Mouse (Mus musculus) stomach, postnatal 0 days (tissue): ENCODE data around the gene Zfp971. TPM values are rescaled to one million over a fixed set of nuclear protein-coding genes. Genes with fewer than 3 reads are reported as not detected.
"Not testable (repeated sequence)": the region's sequence is repeated elsewhere in the genome, so short reads cannot be mapped to it uniquely, and the experiment has no call there.

Experiments used
- ATAC-seq: fragments of 200-750 bp; cut with Nextera tagmentation; 2 replicates; pipeline ENCODE4 v1.8.0; 2017; ENCODE audit not compliant: low FRiP score, low TSS enrichment
- DNase-seq: peaks from one replicate; pipeline ENCODE4 v3.0.0-alpha.2; 2016; ENCODE audit warnings: low spot score
- H3K27ac ChIP-seq: fragments of 300-500 bp; sonication (generic); replicated peaks from 2 replicates; pipeline ENCODE4 v1.5.1; 2014; ENCODE audit warnings: mild to moderate bottlenecking, control low read depth
- H3K27me3 ChIP-seq: fragments of 300-500 bp; sonication (generic); 2 replicates; pipeline ENCODE4 v1.6.1; 2014; ENCODE audit warnings: low read length; ENCODE audit not compliant: control insufficient read depth, insufficient read depth
- H3K36me3 ChIP-seq: fragments of 300-500 bp; sonication (generic); 2 replicates; pipeline ENCODE4 v1.6.1; 2014; ENCODE audit warnings: low read length, mixed read lengths; ENCODE audit not compliant: control insufficient read depth, insufficient read depth
- H3K4me1 ChIP-seq: fragments of 300-500 bp; sonication (generic); replicated peaks from 2 replicates; pipeline ENCODE4 v1.6.1; 2014; ENCODE audit warnings: antibody characterized with exemption; ENCODE audit not compliant: control insufficient read depth, insufficient read depth
- H3K4me2 ChIP-seq: fragments of 300-500 bp; sonication (generic); replicated peaks from 2 replicates; pipeline ENCODE4 v1.6.1; 2014; ENCODE audit warnings: low read depth, mild to moderate bottlenecking, control low read depth, moderate library complexity
- H3K4me3 ChIP-seq: fragments of 300-500 bp; sonication (generic); 2 replicates; pipeline ENCODE4 v1.5.1; 2014; ENCODE audit warnings: low read depth, low read length, control low read depth
- H3K9ac ChIP-seq: fragments of 300-500 bp; sonication (generic); 2 replicates; pipeline ENCODE4 v1.6.1; 2014; ENCODE audit warnings: mild to moderate bottlenecking, low read length, control low read depth, mixed read lengths
- H3K9me3 ChIP-seq: fragments of 300-500 bp; sonication (generic); 2 replicates; pipeline ENCODE4 v1.6.1; 2016; ENCODE audit warnings: low read length; ENCODE audit not compliant: control insufficient read depth
- WGBS: fragments of 180-500 bp; shearing (Covaris S2); extraction: QIAGEN DNeasy Blood & Tissue Kit; methylation state at CpG from one replicate; pipeline ENCODE4 v1.1.7; 2014; 5-methylcytosine and 5-hydroxymethylcytosine counted together
- polyA plus RNA-seq: library from polyadenylated mRNA; unstranded; fragments of >200 nt; fragmentation: Nextera tagmentation; extraction: Ambion mirVana; gene quantifications from 2 replicates; pipeline ENCODE4 v1.2.1, GENCODE M21; 2015

Zfp971 gene
- polyA plus RNA-seq = 9.2 and 9.9 TPM in 2 replicates

GRCm38 (mm10) chr2:178023011-178023611 lies at the start of gene Zfp971:
Gene Zfp971, plus strand, starts transcription at chr2:178023284.
- Histone ChIP-seq H3K9ac (peak within 1 kb of the TSS; percentile 48), H3K4me2 (peak within 1 kb of the TSS; percentile 55), H3K4me3 (peak within 1 kb of the TSS; percentile 48)
- WGBS = 2% methylated on average over 13 of the region's 15 CpGs
- not testable (repeated sequence) for H3K4me1 ChIP-seq, H3K36me3 ChIP-seq, ATAC-seq, H3K27me3 ChIP-seq, H3K9me3 ChIP-seq, H3K27ac ChIP-seq
- peak; percentile 28 for DNase-seq

GRCm38 (mm10) chr2:177974814-177975213 lies 48.3 kb upstream of the Zfp971 start:
- 74% methylated on average over 7 of the region's 7 CpGs for WGBS
- H3K9me3 ChIP-seq, H3K36me3 ChIP-seq, H3K4me3 ChIP-seq, H3K9ac ChIP-seq, H3K4me1 ChIP-seq, H3K27ac ChIP-seq, ATAC-seq, DNase-seq, H3K27me3 ChIP-seq, H3K4me2 ChIP-seq: not testable (repeated sequence)

- WGBS = 63% methylated on average over 3 of the region's 3 CpGs
- not testable (repeated sequence) for H3K9ac ChIP-seq, H3K4me1 ChIP-seq, H3K27ac ChIP-seq, H3K4me3 ChIP-seq, H3K27me3 ChIP-seq, H3K4me2 ChIP-seq, DNase-seq, ATAC-seq, H3K9me3 ChIP-seq, H3K36me3 ChIP-seq
Observed at GRCm38 (mm10) chr2:178019486-178019885, 3.6 kb upstream of the Zfp971 start.

GRCm38 (mm10) chr2:178020773-178021172 lies 2.3 kb upstream of the Zfp971 start:
- DNase-seq = not testable (repeated sequence)

GRCm38 (mm10) chr2:178023861-178024260 lies 777 bp downstream of the Zfp971 start:
- peak overlapping the region; percentile 48 for H3K4me3 ChIP-seq
- 19% methylated on average over 2 of the region's 2 CpGs for WGBS
- H3K9ac ChIP-seq = peak overlapping the region; percentile 48; the same call in 1 of the 2 replicates

More at GRCm38 (mm10) chr2:178020773-178021172, 2.3 kb upstream of the Zfp971 start:
- not testable (repeated sequence) for H3K9me3 ChIP-seq, ATAC-seq, H3K36me3 ChIP-seq, H3K4me3 ChIP-seq, H3K27ac ChIP-seq, H3K4me2 ChIP-seq, H3K4me1 ChIP-seq, H3K9ac ChIP-seq, H3K27me3 ChIP-seq
- WGBS = 66% methylated on average over 8 of the region's 8 CpGs

GRCm38 (mm10) chr2:178027601-178028000 lies 4.5 kb downstream of the Zfp971 start:
- 80% methylated on average over 2 of the region's 3 CpGs for WGBS
- H3K4me2 ChIP-seq, H3K36me3 ChIP-seq, ATAC-seq, H3K4me1 ChIP-seq, H3K4me3 ChIP-seq, H3K9ac ChIP-seq, H3K27ac ChIP-seq, DNase-seq, H3K9me3 ChIP-seq, H3K27me3 ChIP-seq: not testable (repeated sequence)

More at GRCm38 (mm10) chr2:178023861-178024260, 777 bp downstream of the Zfp971 start:
- not testable (repeated sequence) for H3K27me3 ChIP-seq, H3K27ac ChIP-seq, H3K4me1 ChIP-seq, H3K9me3 ChIP-seq, ATAC-seq, H3K36me3 ChIP-seq
- H3K4me2 ChIP-seq = peak overlapping the region; percentile 55
- DNase-seq = peak; percentile 8
